Mouse (Mus musculus): ENCODE results near the gene Exoc6.

GRCm38 (mm10) chr19:37686347-37686746 lies 136.1 kb downstream of the Exoc6 start:
- TF ChIP-seq POLR2A (IDR thresholded peaks at IDR 0.05; ENCODE audit: control insufficient read depth in 1 of 2, insufficient read depth in 1 of 2, low read depth in 1 of 2, low read length in 2 of 2, poor library complexity in 1 of 2) (no peak), CTCF (IDR thresholded peaks at IDR 0.05 in 2 of 3, conservative IDR thresholded peaks at IDR 0.05 in 1 of 3; ENCODE audit: control insufficient read depth in 1 of 3, insufficient read depth in 1 of 3, low read depth in 2 of 3, low read length in 3 of 3, poor library complexity in 1 of 3, severe bottlenecking in 1 of 3) (no peak), ZKSCAN1 (IDR thresholded peaks at IDR 0.05; ENCODE audit: low read depth, low read length) (no peak), TCF12 (IDR thresholded peaks at IDR 0.05; ENCODE audit: low read depth, low read length) (no peak), GATA1 (IDR thresholded peaks at IDR 0.05; ENCODE audit: low read depth, low read length) (no peak)
